Mouse (Mus musculus) limb, embryonic 11.5 days (tissue): ENCODE results near the gene Wnt7b. TPM values are rescaled to one million over a fixed set of nuclear protein-coding genes. Genes with fewer than 3 reads are reported as not detected.

Experiments
- ATAC-seq: fragments of 200-750 bp; cut with Nextera tagmentation; 2 replicates; pipeline ENCODE4 v1.8.0; 2017; ENCODE audit warnings: low read depth; ENCODE audit not compliant: insufficient number of reproducible peaks, low FRiP score, low TSS enrichment
- DNase-seq: peaks from one replicate; pipeline ENCODE4 v3.0.0-alpha.2; 2015; ENCODE audit warnings: low spot score
- H3K27ac ChIP-seq: fragments of 300-500 bp; sonication (generic); replicated peaks from 2 replicates; pipeline ENCODE4 v1.5.1; 2014; ENCODE audit warnings: low read depth, mild to moderate bottlenecking, low read length
- H3K27me3 ChIP-seq: fragments of 300-500 bp; sonication (generic); 2 replicates; pipeline ENCODE4 v1.6.1; 2014; ENCODE audit warnings: mild to moderate bottlenecking, low read length, mixed read lengths; ENCODE audit not compliant: control insufficient read depth, insufficient read depth
- H3K36me3 ChIP-seq: fragments of 300-500 bp; sonication (generic); 2 replicates; pipeline ENCODE4 v1.6.1; 2014; ENCODE audit warnings: mild to moderate bottlenecking, low read length, moderate library complexity, mixed read lengths; ENCODE audit not compliant: control insufficient read depth, insufficient read depth
- H3K4me1 ChIP-seq: fragments of 300-500 bp; sonication (generic); 2 replicates; pipeline ENCODE4 v1.6.1; 2014; ENCODE audit warnings: low read length, mixed read lengths; ENCODE audit not compliant: control insufficient read depth, insufficient read depth
- H3K4me2 ChIP-seq: fragments of 300-500 bp; sonication (generic); 2 replicates; pipeline ENCODE4 v1.6.1; 2014; ENCODE audit warnings: low read depth, mild to moderate bottlenecking, moderate library complexity; ENCODE audit not compliant: severe bottlenecking
- H3K4me3 ChIP-seq: fragments of 300-500 bp; sonication (generic); 2 replicates; pipeline ENCODE4 v1.5.1; 2014; ENCODE audit warnings: low read depth, low read length
- H3K9ac ChIP-seq: fragments of 300-500 bp; sonication (generic); 2 replicates; pipeline ENCODE4 v1.6.1; 2014; ENCODE audit warnings: mild to moderate bottlenecking, low read length
- H3K9me3 ChIP-seq: fragments of 300-500 bp; sonication (generic); 2 replicates; pipeline ENCODE4 v1.6.1; 2016; ENCODE audit warnings: low read length; ENCODE audit not compliant: control insufficient read depth
- WGBS: fragments of 180-500 bp; shearing (Covaris S2); extraction: QIAGEN DNeasy Blood & Tissue Kit; methylation state at CpG from one replicate; pipeline ENCODE4 v1.1.7; 2014; 5-methylcytosine and 5-hydroxymethylcytosine counted together
- polyA plus RNA-seq: library from polyadenylated mRNA; unstranded; fragments of >200 nt; fragmentation: Nextera tagmentation; extraction: Ambion mirVana; gene quantifications from 2 replicates; pipeline ENCODE4 v1.2.1, GENCODE M21; 2014

The Wnt7b gene
- polyA plus RNA-seq, 1 experiment from 2014 or later: 13.4 TPM

- Histone ChIP-seq H3K4me3 (no peak overlapping the region), H3K9me3 (no peaks in the 10 kb centered on the region), H3K4me2 (no peak overlapping the region), H3K4me1 (no peaks in the 10 kb centered on the region), H3K9ac (no peak overlapping the region), H3K27me3 (no peaks in the 10 kb centered on the region), H3K27ac (no peak overlapping the region), H3K36me3 (no peaks in the 10 kb centered on the region)
- WGBS: 65% methylated on average over 4 of the region's 4 CpGs
- no peak for DNase-seq
- ATAC-seq: no peak
Observed at GRCm38 (mm10) chr15:85604507-85604906, 22.2 kb upstream of the Wnt7b start.

DNA sequence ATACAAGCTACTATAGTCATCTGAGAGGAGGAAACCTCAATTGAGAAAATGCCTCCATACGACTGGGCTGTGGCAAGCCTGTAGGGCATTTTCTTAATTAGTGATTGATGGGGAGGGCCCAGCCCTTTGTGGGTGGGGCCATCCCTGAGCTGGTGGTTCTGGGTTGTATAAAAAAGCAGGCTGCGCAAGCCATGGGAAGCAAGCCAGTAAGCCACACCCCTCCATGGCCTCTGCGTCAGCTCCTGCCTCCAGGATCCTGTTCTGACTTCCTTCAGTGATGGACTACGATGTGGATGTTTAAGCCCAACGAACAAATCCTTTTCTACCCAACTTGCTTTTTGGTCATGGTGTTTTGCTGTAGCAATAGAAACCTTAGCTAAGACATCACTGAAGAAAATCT, 21.1 kb upstream of the Wnt7b start:
- H3K27me3 ChIP-seq: no peaks in the 10 kb centered on the region
- no peaks in the 10 kb centered on the region for H3K36me3 ChIP-seq
- H3K9me3 ChIP-seq: no peaks in the 10 kb centered on the region
- no peak overlapping the region for H3K9ac ChIP-seq
- no peak overlapping the region for H3K4me2 ChIP-seq
- DNase-seq (no peak), ATAC-seq (no peak)
- WGBS: 48% methylated on average over 5 of the region's 5 CpGs
- no peak overlapping the region for H3K4me3 ChIP-seq
- no peak overlapping the region for H3K27ac ChIP-seq
- no peaks in the 10 kb centered on the region for H3K4me1 ChIP-seq

- H3K4me2 ChIP-seq: no peak overlapping the region
- no peaks in the 10 kb centered on the region for H3K27me3 ChIP-seq
- no peak overlapping the region for H3K4me3 ChIP-seq
- H3K27ac ChIP-seq: no peak overlapping the region
- DNase-seq (no peak), ATAC-seq (no peak)
- 75% methylated on average over 6 of the region's 6 CpGs for WGBS
- H3K36me3 ChIP-seq: no peaks in the 10 kb centered on the region
- no peaks in the 10 kb centered on the region for H3K4me1 ChIP-seq
- no peak overlapping the region for H3K9ac ChIP-seq
- H3K9me3 ChIP-seq: no peaks in the 10 kb centered on the region
Observed at GRCm38 (mm10) chr15:85602733-85603132, 20.5 kb upstream of the Wnt7b start.

DNA sequence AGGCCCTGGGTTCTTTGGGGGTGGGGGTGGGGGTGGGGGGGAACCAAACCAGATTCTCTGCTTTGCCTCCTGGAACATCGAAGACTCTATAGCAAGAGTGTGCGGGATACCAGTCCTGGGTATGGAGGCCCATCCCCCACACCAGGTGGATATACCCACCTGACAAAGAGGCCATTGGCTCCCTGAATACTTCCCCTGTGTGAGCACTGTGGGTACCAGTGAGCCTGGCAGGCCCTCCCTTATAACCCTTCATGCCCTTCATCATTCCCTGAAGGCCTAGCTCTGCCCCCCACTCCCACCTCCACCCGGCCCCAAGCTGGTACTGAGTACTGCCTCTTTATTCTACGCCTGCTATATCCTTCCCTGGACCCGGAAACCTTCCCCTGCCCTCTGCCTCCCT, 19.7 kb upstream of the Wnt7b start:
- no peaks in the 10 kb centered on the region for H3K4me1 ChIP-seq
- no peak overlapping the region for H3K4me3 ChIP-seq
- ATAC-seq (no peak), DNase-seq (no peak)
- H3K27ac ChIP-seq: no peak overlapping the region
- no peaks in the 10 kb centered on the region for H3K9me3 ChIP-seq
- no peaks in the 10 kb centered on the region for H3K27me3 ChIP-seq
- no peak overlapping the region for H3K9ac ChIP-seq
- 92% methylated on average over 5 of the region's 5 CpGs for WGBS
- H3K4me2 ChIP-seq: no peak overlapping the region
- no peaks in the 10 kb centered on the region for H3K36me3 ChIP-seq

- no peak overlapping the region for H3K4me3 ChIP-seq
- H3K4me2 ChIP-seq: no peak overlapping the region
- no peaks in the 10 kb centered on the region for H3K27me3 ChIP-seq
- no peaks in the 10 kb centered on the region for H3K36me3 ChIP-seq
- WGBS: 71% methylated on average over 4 of the region's 4 CpGs
- H3K9ac ChIP-seq: no peak overlapping the region
- H3K4me1 ChIP-seq: no peaks in the 10 kb centered on the region
- ATAC-seq (no peak), DNase-seq (no peak)
- H3K27ac ChIP-seq: no peak overlapping the region
- no peaks in the 10 kb centered on the region for H3K9me3 ChIP-seq
Observed at GRCm38 (mm10) chr15:85601202-85601601, 18.9 kb upstream of the Wnt7b start.

DNA sequence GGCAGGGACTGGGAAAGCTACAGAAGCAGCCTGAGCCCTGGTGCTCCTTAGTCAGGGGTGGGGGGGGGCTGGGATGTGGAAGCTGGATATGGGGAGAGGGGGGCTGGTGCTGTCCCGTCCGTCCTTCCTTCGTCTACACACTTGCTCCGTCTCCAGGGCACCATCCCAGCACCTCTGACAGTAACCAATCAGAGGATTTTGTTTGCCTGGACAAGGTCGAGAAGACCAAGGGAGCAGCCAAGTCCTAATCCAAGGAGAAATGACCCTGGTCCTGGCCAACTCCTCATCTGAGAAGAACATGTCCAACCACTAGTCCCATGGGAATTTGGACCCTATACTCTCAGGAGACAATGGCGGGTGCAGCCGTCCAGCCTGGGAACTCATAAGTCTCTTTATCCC, 18.4 kb upstream of the Wnt7b start:
- DNase-seq (no peak), ATAC-seq (no peak)
- H3K4me1 ChIP-seq: no peaks in the 10 kb centered on the region
- no peaks in the 10 kb centered on the region for H3K36me3 ChIP-seq
- no peak overlapping the region for H3K4me2 ChIP-seq
- WGBS: 79% methylated on average over 7 of the region's 7 CpGs
- H3K27me3 ChIP-seq: no peaks in the 10 kb centered on the region
- no peak overlapping the region for H3K27ac ChIP-seq
- no peak overlapping the region for H3K4me3 ChIP-seq
- H3K9me3 ChIP-seq: no peaks in the 10 kb centered on the region
- H3K9ac ChIP-seq: no peak overlapping the region

DNA sequence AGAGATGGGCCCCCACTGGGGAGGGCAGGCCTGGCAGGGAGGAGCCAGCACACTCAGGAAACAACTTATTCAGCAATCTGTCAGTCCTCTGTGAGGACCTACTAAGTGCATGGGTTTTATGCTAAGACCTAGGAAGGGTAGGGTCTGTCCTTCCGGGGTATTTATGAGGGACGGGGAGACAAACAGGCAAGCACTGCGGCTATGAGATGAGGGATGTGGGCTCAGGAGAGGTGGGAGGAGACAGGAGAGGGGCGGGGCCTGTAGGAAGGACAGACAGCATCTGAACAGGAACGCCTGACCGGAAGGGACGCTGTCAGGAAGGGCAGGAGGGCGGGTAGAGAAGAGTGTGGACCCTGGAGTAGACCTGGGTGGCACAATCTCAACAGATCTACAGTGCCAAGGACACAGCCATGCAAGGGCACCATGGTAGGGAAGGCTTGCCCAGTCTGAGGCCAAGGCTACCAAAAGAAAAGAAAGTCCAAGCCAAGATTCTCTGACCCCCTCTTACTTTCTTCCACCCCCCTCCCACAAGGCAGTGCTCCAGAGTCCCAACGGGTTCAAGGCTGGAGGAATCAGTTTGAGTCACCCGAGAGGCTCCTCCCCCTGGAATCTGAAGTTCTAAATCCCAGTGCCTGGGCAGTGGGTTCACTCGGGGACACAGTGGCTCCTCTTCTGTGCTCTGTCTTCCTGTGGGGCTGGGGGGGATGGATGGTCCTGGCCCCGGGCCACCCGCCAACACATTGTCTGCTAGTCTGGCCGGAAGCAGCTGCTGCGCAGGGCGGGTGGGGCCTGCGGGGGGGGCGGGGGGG, 17.8 kb upstream of the Wnt7b start:
- H3K27ac ChIP-seq: no peak overlapping the region
- H3K9ac ChIP-seq: no peak overlapping the region
- H3K4me2 ChIP-seq: no peak overlapping the region
- no peaks in the 10 kb centered on the region for H3K27me3 ChIP-seq
- ATAC-seq: no peak; the same call in 1 of the 2 replicates
- no peaks in the 10 kb centered on the region for H3K9me3 ChIP-seq
- no peaks in the 10 kb centered on the region for H3K4me1 ChIP-seq
- no peaks in the 10 kb centered on the region for H3K36me3 ChIP-seq
- DNase-seq: no peak
- 31% methylated on average over 18 of the region's 18 CpGs for WGBS
- H3K4me3 ChIP-seq: no peak overlapping the region

DNA sequence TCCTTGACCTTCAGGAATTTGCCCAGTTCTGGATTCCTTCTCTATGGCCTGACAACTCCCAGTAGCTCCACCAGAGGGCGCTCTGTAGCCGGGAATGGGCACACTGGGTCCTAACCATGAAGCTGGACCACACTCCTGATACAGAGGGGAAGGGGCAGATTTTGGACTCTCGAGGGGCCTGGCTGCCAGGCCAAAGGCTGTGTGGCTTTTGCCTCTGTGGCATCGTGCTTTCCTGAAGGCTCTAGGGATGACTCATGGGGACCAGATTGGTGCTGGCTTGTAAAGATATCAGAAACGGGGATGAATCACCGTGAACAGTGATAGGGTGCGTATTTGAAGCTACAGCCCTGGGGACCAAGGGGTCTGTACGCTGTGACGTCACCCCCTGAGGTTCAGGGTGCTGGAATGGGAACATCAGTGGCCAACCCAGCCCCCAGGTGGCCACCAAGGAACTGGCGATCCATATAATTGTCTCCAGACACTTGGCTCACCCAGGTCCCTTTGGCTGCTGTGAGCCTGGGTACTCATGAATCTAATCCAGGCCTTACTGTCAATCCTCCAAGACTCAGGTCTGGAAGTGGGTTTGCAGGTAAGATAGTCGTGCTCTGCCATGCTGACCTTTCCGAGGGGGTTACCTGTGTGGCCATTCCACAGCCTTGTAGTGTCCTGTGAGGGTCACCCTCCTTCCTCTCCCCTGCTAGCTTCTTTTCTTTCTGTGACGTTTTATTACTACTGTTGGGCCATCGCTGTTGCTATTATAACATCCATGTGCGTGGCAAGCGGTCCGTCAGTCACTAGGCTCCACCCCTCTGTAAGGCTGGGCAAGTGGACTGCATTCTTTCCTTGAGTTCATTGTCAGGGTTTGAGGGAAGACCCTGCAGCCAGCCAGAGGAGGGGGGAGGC, 17.0 kb upstream of the Wnt7b start:
- 54% methylated on average over 17 of the region's 17 CpGs for WGBS
- Histone ChIP-seq H3K36me3 (no peaks in the 10 kb centered on the region), H3K4me3 (no peak overlapping the region), H3K9ac (no peak overlapping the region), H3K4me2 (no peak overlapping the region), H3K9me3 (no peaks in the 10 kb centered on the region), H3K27ac (no peak overlapping the region), H3K4me1 (no peaks in the 10 kb centered on the region), H3K27me3 (no peaks in the 10 kb centered on the region)
- ATAC-seq: no peak
- DNase-seq: peak; percentile 86
